Mouse (Mus musculus) cerebellum, adult 2 months (tissue): ENCODE measurements around the gene Ccrl2.

ENCODE experiments used
- CTCF ChIP-seq: fragments of 200-500 bp; IDR thresholded peaks from 2 replicates; pipeline ENCODE4 v1.5.1; 2011; ENCODE audit warnings: low read depth, mild to moderate bottlenecking, control low read depth, low read length, moderate library complexity, borderline replicate concordance; ENCODE audit not compliant: insufficient read depth
- POLR2A ChIP-seq: fragments of 200-500 bp; IDR thresholded peaks from 2 replicates; pipeline ENCODE4 v1.6.1; 2011; ENCODE audit warnings: low read length, control low read depth, borderline replicate concordance; ENCODE audit not compliant: insufficient read depth

DNA sequence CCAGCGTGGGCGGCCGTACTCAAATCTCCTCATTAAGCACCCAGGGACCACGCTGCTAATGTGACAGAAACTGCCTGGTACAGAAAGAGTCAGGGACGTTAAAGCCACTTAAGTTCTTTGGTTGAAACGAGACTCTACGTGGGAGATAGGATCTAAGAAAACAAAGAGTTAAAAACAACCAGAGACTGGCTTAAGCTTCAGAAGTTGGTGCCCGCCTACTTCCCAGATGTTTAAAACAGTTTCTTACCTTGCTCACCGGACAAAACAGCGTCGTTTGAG lies 861 bp downstream of the Ccrl2 start:
- TF ChIP-seq POLR2A (no peak), CTCF (no peak)
